Mouse (Mus musculus) yolk sac, embryonic 10.5 days (tissue): ENCODE measurements at regions not wholly inside any gene's neighbourhood (a gene's known extent, or its start where the extent isn't known, plus 50 kb on each side); places are given as distances from the start of the nearest gene placed in this dataset.
A peak's percentile ranks its signal among the peaks of the same experiment; 100 is the strongest.

Source experiments
- DNase-seq: peaks from one replicate; pipeline ENCODE4 v3.0.0-alpha.2; 2017; ENCODE audit warnings: low spot score

DNA sequence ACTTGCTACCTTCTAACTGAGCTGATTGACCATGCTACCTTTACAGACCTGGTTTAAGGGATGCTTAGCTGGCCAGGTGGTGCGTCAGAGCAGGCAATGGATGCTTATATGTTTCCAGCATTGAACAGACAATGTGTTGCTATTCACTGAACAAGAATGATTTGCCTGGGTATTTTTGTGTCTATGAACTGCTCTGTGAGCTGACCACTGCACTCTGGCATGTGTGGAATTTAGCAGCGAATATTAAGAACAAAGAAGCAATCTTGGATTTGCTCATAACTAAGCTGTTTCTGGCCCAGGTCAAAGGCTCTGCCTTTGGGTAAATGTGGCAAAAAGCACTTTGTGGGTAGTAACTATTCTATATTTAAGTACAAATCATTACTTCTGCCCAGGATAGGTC is 58.3 kb upstream of the Ccdc39 start:
- no peak for DNase-seq

- no peak for DNase-seq
These were observed 59.2 kb upstream of the Ccdc39 start for GRCm38 (mm10) chr3:33903326-33903725.

DNA sequence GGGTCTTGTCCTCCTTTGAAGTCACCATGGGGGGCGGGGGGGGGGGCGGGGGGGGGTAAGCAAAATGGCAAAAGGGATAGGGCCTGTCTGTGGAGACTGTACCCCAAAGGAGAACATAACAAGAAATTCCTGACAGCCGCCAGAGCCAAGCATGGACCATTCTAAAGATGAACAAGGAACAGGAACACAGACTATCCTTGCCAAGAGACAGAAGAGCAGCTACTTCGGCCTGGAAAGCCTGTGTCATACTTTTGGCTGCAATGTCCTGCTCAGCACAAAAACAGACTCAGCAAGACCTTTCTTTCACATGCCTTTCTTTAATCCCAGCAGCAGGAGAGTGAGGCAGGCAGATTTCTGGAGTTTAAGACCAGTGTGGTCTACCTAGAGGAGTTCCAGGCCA is 59.7 kb upstream of the Ccdc39 start:
- no peak for DNase-seq

DNA sequence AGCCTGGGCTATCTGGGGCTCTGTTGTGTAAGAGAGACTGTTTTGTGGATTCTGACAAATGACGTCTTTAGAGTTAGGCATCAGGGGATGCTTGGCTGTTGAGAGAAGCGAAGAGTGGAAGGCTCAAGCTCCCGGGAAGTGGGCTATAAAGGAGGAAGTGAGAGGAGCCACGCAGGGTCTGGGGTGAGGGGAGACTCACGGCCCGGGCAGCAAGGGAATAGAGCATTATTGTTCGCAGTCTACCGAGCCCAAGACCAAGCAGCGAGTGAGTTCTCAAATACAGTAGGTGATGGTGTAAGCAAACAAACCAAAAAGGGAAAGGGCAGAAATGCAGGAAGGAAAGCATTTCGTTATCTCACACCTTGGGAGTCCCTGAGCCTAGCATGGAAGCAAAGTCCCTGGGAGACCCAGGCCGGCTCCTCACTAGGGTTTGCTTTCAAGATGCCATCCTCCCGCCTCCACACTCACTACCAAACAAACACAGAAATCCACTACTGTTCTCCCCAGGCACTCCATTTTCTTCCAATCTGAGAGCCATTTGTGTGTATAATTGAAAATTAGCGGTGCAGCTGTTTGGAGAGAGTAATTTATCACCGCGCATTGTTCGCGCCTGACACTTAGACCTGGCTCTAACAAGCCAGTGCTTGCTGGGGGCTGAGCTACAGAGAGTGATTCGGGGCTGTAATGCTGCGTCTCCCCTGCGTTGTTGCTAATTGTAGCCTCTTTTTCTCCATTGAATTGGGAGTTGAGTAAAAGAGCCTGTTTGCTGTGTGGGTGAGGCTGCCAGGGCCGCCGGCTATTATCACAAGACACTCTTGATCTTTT is 61.0 kb upstream of the Ccdc39 start:
- no peak for DNase-seq

DNA sequence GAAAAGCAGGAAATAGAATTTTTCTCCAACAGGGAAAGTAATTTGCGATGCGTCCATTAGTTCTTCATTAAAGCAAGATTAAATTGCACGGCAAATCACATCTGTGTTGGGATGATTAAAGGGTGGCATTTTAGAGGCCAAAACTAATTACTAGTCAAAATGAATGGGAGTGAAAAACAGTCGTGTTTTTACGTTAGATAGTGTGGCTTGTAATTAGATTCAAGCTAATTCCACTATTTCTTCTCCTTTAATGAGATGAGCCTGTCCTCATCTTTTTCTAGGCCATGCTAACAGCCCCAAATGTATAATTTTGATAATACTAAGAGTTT is 61.5 kb upstream of the Ccdc39 start:
- DNase-seq, result no peak

GRCm38 (mm10) chr3:33907061-33907460 is 63.0 kb upstream of the Ccdc39 start:
- DNase-seq, result no peak

GRCm38 (mm10) chr3:33911559-33911958 is 67.4 kb upstream of the Ccdc39 start:
- no peak for DNase-seq

DNA sequence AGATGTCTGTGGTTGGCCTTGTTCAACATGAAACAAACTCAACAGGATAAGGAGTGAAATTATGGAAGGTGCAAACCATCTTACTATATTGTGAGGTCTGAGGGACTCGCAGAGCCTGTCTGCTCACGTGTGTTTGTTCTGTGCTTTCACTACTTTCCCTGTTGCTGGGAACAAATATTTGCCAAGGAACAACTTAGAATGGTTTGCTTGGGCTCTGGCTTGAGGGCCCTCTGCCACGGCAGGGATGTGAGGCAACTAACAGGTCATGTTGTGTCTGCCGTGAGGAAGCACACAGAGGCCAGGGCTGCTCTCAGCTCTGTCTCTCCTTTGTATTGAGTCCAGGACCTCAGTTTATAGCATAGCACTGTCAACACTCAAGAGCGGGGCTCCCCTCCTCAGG is 69.4 kb upstream of the Ccdc39 start:
- no peak for DNase-seq

DNA sequence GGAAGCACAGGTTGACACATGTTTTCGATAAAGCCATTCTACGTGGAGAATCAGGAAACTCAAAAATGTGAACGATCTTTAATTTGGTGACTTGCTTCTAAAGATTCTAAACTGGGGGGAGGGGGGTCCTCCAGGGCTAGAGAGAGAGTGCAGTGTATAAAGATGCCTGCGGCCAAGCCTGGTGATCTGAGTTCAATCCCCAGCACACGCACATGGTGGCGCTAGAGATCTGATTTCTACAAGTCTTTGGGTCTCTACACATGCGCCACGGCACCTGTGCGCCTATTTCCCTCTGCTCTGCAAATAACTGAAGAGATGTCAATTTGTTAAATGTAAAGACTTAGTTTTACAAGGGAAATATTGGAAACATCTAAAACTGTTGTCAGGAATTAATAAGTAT is 70.3 kb upstream of the Ccdc39 start:
- DNase-seq, result no peak

- DNase-seq, result no peak
These were observed 71.7 kb upstream of the Ccdc39 start for GRCm38 (mm10) chr3:33915777-33916176.

GRCm38 (mm10) chr3:33916318-33916717 is 72.2 kb upstream of the Ccdc39 start:
- no peak for DNase-seq

- no peak for DNase-seq
These were observed 72.7 kb upstream of the Ccdc39 start for GRCm38 (mm10) chr3:33916818-33917217.

GRCm38 (mm10) chr3:33918785-33919184 is 74.7 kb upstream of the Ccdc39 start:
- peak; percentile 17 for DNase-seq

GRCm38 (mm10) chr3:33925072-33925471 is 81.0 kb upstream of the Ccdc39 start:
- no peak for DNase-seq

DNA sequence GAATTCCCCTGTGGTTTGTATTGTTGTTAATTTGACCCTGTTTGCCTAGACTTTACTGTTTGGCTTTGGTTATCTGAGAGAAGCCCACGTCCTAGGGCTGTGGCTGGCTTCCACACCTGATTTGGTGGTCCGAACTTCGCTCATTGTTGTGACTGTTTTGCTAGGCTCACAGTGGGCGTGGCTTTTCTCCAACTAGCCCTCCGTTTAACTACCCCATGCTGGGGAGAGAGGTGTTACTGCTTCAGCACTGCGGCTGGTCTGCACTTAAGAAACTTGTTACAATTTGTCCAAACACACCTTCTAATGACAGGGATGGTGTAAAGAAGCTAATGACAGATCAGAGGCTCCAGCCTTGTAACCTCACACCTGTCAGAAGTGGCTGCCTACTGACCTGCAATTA is 64.7 kb upstream of the Fxr1 start:
- DNase-seq, result no peak

DNA sequence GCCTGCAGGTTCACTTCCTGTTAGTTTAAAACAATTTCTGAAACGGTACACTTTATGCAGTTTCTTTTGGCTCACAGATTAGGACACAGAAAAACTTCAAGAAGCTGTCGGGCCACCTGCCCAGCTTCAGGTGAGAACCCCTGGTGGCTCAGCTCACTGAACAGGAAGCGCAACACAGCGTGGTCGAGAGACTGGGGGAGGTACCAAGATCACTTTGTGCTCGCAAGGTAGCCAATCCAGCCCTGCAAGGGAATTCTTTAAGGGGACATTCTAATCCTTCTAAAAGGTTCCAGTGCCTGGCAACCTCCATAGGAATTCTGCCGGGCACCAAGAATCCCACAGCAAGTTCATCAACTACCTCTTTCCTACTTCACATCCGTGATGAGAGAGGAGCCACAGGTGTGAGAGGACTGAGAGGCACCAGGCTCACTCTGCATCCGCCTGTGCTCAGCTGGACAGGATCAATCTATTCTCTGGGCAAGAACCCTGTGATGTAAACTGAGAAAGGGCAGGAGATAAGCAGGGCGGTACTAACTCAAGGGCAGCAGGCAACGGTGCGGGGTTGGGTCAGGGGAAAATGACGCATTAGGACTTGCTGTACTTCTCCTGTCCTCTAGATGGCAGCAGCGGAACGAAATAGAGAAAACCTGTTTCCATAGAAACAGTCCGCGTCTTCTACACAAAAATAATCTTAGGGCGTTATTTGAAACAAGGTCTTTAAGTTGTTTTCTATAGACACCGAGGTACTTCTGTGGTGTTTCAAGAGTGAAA is 63.7 kb upstream of the Fxr1 start:
- peak; percentile 57 for DNase-seq

GRCm38 (mm10) chr3:33956625-33957023 is 63.1 kb upstream of the Fxr1 start:
- DNase-seq, result no peak

DNA sequence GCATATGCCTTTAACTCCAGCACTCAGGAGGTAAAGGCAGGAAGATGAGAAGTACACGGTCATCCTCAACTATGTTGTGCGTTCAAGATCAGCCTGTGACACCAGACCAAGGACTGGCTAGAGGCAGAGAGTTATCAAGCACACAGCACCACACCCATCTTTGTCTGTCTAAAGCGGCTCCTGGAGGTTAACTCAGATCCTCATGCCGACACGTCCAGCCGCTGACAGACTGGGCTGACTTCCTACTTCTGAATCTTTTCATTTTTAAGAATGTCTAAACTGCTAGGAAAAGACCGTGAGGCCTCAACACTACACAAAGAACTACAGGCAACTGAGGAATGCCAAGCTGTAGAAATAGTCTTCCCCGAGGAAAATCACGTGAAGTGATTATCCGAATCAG is 62.1 kb upstream of the Fxr1 start:
- DNase-seq, result no peak

- DNase-seq, result no peak
These were observed 61.5 kb upstream of the Fxr1 start for GRCm38 (mm10) chr3:33958216-33958615.

- DNase-seq, result no peak
These were observed 59.5 kb upstream of the Fxr1 start for GRCm38 (mm10) chr3:33960211-33960610.

DNA sequence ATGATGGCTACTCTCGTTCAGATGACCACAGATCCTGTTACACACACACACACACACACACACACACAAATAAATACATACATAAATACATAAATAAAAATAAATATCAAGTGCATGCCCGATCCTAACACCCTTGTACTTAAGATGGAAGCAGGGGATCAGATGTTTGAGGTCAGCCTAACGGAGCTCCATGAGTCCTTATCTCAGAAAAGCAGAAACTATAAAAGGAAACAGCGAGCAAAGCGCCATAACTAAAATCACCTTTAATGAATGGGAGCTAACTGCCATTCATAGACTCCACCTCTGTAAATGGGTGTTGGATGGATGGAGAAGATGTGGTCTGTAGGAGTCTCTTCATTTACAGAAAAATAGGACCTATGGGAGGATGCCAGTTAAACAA is 56.8 kb upstream of the Fxr1 start:
- DNase-seq, result no peak

GRCm38 (mm10) chr3:33967184-33967583 is 52.6 kb upstream of the Fxr1 start:
- DNase-seq, result no peak
